Mouse (Mus musculus): ENCODE results near the gene Grip1. TPM values are rescaled to one million over a fixed set of nuclear protein-coding genes. Genes with fewer than 3 reads are reported as not detected.

The Grip1 gene
- total RNA-seq, 2 experiments from 2014 or later = not detected

- ATAC-seq (replicated peaks; ENCODE audit: low FRiP score, poor library complexity, severe bottlenecking) = no peak
Observed at GRCm38 (mm10) chr10:119886681-119887080, 433.1 kb downstream of the Grip1 start.

GRCm38 (mm10) chr10:119902754-119903153 is 449.1 kb downstream of the Grip1 start:
- ATAC-seq (replicated peaks; ENCODE audit: low FRiP score, poor library complexity, severe bottlenecking) = no peak

DNA sequence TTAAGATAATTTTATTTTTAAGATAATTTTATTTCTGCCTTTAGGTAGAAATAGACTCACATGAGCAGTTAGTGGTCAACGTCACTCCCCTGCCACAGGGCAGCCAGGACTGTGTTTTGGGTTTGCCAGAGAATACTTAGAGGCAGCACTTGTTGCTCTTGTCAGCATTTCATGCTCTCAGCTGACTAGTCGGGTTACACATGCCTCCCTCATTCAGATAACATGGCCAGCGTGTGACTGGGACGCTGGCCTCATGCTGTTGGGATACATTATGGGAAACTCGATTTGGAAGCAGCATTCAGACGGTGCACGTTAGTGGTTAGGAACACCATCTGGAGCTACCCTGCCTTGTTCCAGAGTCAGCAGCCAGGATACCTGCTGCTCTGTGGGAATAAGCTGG is 453.2 kb downstream of the Grip1 start:
- no peak for ATAC-seq (replicated peaks; ENCODE audit: low FRiP score, poor library complexity, severe bottlenecking)

DNA sequence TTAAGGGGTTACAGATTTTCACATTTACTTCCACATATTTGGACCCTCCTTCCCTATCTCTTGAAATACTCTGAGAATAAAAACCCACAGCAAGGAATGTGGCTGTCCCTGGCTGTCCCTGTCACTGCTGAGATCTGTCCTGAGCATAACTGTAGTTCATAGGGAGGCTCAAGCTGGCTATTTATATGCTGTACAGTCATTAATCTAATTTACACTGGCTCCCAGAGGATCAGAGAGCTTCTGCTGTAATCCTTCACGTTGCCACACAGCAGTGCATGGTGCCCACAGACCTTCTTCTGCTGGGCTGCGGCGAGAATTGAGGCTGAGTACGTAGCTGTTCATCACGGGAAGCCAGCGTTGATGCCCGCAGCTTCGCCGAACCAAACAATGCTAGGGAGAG is 464.4 kb downstream of the Grip1 start:
- ATAC-seq (replicated peaks; ENCODE audit: low FRiP score, poor library complexity, severe bottlenecking) = no peak

DNA sequence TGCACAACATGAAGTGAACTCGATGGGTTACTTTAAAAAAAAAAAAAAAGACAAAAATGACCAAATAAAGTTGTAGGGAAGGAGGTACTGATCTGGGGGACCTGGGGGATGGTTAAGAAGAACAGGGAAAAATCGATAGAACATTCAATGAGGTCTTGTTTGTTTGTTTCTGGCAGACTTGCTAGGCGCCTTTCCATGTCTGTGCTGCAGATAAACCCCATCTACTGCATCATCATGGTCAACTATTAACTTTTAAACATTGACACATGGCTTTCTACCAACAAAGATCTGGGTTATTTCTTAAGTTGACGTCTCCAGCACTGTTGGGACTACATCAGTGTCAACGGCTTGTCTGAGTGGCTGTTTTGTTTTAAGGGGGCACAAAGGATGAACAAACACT is 474.3 kb downstream of the Grip1 start:
- ATAC-seq (replicated peaks; ENCODE audit: low FRiP score, poor library complexity, severe bottlenecking) = no peak

DNA sequence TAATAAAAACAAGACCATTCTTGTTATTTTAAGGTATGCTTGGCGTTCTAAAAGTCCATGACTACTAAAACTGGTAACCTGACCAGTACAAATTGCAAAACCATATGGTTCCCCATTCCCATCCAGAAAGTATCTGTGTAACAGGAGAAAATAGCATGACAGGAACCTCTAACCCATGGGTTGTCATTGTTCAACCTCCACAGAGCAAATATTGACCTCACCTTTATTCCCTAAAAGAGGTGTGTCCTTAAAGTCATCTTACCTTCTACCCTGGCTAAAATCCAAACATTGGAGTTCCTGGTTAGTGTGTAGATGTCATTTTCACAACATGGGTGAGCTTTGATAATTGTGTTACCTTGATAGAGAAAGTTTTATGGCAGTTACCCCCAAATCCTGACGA is 475.3 kb downstream of the Grip1 start:
- no peak for ATAC-seq (replicated peaks; ENCODE audit: low FRiP score, poor library complexity, severe bottlenecking)

GRCm38 (mm10) chr10:119932794-119933193 is 479.2 kb downstream of the Grip1 start:
- ATAC-seq (replicated peaks; ENCODE audit: low FRiP score, poor library complexity, severe bottlenecking) = no peak

- ATAC-seq (replicated peaks; ENCODE audit: low FRiP score, poor library complexity, severe bottlenecking) = no peak
Observed at GRCm38 (mm10) chr10:119933362-119933761, 479.7 kb downstream of the Grip1 start.

DNA sequence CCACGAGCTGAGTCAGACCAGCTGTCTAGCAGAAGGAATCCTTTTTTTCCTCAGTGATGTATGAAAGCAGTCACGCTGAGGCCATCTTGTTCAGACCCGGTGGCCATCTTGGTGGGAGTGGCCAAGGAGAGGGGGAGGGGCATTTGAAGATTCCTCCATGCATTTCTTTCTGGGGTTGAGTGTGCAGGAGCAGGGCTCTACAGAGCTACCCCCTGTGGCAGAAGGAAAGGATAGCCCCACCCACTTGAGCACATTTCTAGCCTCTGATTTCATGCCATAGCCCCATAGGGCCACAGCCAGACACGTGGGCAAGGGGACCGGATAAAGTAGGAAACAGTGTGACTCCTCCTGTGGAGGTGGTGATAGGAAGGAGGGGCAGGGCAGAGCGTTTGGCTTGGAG is 481.6 kb downstream of the Grip1 start:
- no peak for ATAC-seq (replicated peaks; ENCODE audit: low FRiP score, poor library complexity, severe bottlenecking)

DNA sequence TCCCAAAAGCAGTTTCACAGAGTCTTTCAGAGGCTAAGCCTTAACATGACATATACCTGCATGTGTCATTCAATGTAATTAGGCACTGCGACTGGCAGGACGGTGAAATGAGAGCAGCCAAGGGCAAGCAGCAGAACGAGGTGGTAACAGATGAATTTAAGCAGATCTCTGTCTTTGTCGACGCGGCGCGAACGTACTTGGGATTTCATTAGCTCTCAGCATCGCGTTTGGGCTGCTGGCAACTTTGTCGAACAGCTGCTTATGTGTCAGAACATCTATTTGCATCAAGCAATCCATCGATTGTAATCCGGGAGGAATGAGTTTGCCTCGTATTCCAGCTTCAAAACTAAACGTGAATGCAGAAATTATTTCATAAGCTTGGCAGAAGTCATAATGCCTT is 483.9 kb downstream of the Grip1 start:
- ATAC-seq (replicated peaks; ENCODE audit: low FRiP score, poor library complexity, severe bottlenecking) = no peak

DNA sequence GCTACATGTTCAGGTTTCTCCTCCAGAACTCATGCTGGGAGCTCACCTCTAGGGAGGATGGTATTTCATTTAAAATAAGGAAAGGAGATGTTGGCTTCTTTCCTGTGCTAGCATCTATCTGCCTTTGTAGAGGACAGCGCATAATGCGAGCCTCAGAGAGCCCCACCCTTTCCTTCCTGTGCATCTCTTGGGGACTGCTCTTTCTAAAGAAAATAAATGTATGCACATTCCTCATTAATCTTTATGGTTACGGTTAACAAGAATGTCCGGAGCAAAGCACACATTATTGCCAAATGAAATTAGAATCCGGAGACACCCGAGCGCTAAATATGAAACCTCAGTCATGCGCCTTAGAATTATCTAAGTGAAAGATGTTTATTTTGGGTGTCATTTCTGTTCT is 490.3 kb downstream of the Grip1 start:
- ATAC-seq (replicated peaks; ENCODE audit: low FRiP score, poor library complexity, severe bottlenecking) = no peak

DNA sequence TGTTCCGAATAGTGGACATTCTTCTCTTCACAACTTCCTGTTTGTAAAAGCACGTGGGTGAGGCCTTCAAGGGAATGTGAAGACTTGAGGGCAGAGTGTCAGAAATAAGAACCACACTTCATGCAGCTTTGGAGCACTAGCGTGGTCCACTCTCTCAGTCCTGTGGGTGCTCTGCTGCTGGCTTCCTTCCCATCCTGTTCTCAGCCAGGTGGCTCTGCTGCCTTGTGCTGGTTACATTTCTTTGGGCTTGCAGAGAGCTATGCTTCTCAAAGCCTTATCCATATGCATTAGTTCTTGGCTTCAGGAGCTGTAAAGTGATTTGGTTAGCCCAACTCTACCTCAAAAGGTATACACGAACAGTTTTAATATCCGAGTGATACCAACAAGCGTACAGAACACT is 497.8 kb downstream of the Grip1 start:
- no peak for ATAC-seq (replicated peaks; ENCODE audit: low FRiP score, poor library complexity, severe bottlenecking)

GRCm38 (mm10) chr10:119957260-119957955 is 503.8 kb downstream of the Grip1 start:
- no peak for ATAC-seq (replicated peaks; ENCODE audit: low FRiP score, poor library complexity, severe bottlenecking)

DNA sequence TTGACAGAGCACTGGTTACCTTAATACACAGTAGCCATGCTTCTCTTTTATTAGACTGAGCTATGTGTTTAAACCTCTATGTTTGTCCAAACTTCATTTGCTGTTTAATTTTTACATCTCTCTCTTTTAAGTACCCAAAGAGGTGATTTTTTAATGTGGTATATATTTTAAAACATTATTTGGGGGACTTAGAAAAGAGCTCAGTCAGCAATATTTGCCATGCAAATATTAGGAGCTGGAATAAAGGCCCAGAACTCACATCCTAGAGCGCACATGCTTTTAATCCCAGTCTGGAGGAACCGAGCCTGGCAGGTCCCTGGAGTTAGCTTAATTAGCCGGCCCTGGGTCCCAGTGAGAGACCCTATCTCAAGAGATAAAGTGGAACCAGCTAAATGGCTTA is 507.3 kb downstream of the Grip1 start:
- ATAC-seq (replicated peaks; ENCODE audit: low FRiP score, poor library complexity, severe bottlenecking) = no peak

DNA sequence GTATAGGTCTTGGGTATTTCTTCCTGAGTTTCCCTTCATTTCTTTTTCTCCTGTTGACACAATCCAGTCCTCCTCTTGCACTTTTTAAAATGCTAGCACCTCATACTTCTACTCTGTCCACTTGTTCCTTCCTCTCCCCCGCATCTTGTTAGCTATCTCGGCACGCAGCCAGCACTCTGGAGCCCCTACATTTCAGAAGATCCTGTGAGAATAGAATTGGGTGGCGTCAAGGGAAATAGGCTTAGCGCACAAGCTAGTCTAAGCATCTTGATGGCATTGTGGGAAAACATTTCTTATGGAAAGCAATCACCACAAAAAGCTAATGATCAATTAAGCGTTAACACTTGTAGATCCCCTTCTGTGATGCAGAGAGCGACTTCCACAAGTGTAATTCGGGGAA is 512.7 kb downstream of the Grip1 start:
- no peak for ATAC-seq (replicated peaks; ENCODE audit: low FRiP score, poor library complexity, severe bottlenecking)

DNA sequence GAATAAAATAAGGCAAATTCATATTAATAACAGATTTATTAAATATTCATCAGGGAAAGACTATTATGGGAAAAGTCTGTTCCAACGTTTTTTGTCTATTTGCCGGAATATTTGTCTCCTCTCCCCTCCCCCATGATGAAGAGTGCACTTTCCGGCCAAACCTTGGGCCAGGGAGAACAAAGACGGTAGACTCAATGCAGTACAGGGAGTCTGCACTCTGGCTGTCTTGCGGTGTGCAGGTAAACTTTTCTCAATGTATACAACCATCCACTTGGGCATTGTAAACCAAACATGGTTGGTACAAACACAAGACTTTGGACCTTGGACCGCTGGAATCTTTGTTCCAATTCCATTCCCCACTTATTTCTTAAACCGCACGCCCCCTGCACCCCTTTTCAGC is 525.8 kb downstream of the Grip1 start:
- ATAC-seq (replicated peaks; ENCODE audit: low FRiP score, poor library complexity, severe bottlenecking) = no peak

DNA sequence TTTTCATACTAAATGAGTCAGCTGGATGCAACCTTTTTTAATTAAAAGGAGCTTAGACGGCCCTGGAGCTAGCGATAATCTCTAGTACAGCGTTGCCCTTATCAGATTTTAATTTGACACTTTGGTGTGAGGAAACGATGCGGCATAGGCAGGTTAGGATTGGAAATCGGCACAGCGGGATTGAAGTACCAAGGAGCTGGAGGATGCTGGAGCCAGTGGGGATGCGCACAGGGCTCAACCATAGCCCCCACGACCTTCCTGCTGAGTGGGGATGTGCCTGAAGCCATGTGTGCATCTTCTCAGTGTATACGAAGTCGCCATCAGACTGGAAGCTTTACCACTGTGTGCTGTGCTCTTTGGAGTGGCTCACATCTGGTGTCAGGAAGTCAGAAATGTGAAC is 526.4 kb downstream of the Grip1 start:
- ATAC-seq (replicated peaks; ENCODE audit: low FRiP score, poor library complexity, severe bottlenecking) = no peak

DNA sequence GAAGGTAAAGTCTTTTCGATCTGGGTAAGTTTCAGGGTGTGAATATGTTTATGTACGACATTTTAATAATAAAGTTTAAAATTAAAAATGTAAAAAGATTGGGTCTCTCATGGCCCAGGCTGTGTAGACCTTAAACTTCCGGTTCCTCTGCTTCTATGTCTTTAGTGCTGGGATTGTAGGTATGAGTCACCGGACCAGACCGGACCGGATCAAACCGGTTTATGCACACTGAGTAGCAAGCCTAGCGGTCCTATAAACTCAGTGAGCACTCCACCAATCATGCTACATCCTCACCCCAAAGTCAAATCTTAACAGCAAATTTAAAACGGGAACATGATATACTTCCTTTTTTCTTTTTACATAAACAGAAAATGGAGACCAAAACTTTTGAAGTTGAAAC is 530.7 kb downstream of the Grip1 start:
- no peak for ATAC-seq (replicated peaks; ENCODE audit: low FRiP score, poor library complexity, severe bottlenecking)

DNA sequence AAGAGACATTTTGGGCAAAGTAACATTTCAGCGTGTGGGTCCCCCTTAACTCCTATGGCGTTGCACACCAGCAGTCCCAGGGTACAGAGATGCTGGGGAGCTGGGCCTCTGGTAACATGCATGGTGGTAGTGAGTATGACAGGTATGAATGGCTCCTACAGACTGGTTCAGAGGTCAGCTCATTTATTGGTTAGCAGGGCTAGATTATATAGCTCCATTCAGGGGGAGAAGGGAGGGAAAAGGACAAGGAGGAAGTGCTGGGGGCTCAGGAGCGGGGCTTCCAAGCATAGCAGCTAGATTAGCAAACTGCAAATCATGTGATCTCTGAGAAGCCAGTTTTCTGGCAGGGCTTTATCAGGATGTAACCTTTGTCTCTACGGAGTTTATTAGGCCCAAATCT is 544.8 kb downstream of the Grip1 start:
- no peak for ATAC-seq (replicated peaks; ENCODE audit: low FRiP score, poor library complexity, severe bottlenecking)

DNA sequence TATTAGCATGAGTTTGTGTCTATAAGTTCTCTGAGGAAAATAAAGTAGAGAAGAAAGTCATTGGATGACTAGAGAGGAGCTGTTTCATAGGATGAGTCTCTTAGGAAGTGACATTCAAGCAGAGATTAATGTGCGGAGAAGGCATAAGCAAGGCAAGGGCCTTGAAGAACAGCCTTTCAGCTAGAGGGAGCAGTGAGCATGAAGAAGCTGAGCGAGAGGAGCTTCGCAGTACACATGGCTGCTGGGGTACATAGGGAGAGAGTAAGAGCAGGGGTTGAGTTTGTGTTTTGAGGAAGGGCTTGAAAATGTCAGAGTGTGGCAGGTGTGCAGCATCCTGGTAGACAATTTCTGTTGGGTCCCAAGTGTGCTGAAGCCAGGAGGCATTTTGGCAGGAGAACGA is 548.5 kb downstream of the Grip1 start:
- ATAC-seq (replicated peaks; ENCODE audit: low FRiP score, poor library complexity, severe bottlenecking) = no peak

DNA sequence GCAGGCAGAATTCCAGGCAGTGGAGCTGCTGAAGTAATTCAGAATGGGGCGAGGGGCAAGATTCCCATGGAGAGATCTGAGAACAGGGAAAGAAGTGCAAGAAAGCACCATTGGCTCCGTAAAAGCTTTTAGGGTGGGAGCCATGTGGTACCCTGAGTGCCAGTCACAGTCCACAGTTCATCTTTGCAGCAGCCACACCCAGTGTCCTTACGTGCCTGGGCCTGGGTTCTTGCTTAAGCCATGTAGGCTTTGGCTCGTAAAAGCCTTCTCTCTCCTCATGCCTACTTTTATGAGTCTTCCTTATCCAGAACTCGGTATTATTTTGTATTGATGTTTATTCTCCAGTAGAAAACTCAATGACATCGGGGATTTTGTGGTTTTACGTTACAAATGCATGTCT is 550.5 kb downstream of the Grip1 start:
- ATAC-seq (replicated peaks; ENCODE audit: low FRiP score, poor library complexity, severe bottlenecking) = no peak

DNA sequence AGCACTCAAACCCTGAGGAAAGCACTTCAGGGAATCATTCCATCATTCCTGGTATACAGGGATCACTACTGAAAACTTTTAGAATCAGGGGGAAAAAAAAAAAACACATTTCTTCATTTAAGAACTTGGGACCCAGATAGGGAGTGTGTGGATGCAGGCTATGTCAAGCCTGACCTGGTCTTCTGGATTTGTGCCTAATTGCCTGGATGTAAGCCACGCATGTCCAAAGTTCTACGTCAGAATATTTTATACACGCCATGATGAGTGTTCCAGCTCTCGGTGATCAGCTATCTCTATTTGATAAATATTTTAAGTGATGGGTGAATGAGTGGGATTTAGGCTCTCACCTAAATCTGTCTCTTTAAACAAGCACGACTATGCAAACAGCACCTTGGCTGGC is 552.0 kb downstream of the Grip1 start:
- ATAC-seq (replicated peaks; ENCODE audit: low FRiP score, poor library complexity, severe bottlenecking) = no peak

Measured in erythroblast, adult 5-6 weeks (primary cell).